Mouse (Mus musculus) hematopoietic stem cell, adult 5-6 weeks (primary cell): ENCODE data around the gene Lsm14b. TPM values are rescaled to one million over a fixed set of nuclear protein-coding genes. Genes with fewer than 3 reads are reported as not detected.

ENCODE experiments used
- ATAC-seq, 2 experiments: fragments of 125-278 bp in 1 of 2; replicated peaks in 1 of 2; 2 replicates each; pipeline ENCODE4 v1.8.0; 2016 to 2017; ENCODE audit warnings: inconsistent platforms in 2 of 2, mild to moderate bottlenecking in 2 of 2, moderate number of reproducible peaks in 2 of 2, low read depth in 1 of 2, moderate TSS enrichment in 1 of 2; ENCODE audit not compliant: low FRiP score in 2 of 2, poor library complexity in 2 of 2, severe bottlenecking in 2 of 2, insufficient read depth in 1 of 2, low TSS enrichment in 1 of 2
- total RNA-seq: library from RNA; stranded (forward); fragments of 172-1452, 232-1000 nt; gene quantifications from 2 replicates; pipeline ENCODE4 v1.2.3, GENCODE M21; 2017

Gene Lsm14b
- total RNA-seq, 1 experiment from 2014 or later, result 47.7 TPM

DNA sequence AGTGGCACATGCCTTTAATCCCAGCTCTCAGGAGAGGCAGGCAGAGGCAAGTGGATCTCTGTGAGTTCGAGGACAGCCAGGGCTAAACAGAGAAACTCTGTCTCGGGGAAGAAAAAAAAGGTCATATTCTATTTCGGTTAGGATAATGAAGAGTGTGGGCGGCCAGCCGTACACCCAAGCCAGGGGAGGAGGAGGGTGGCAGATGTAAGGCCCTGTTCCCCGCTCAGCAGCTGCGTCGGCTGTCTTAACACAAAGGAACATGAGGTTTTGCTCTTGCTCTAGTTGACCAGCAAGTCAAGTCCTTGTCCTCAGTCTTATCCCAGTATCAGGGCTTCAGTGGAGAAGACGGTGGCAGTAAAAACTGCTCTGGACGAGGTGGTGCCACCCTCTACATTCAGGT lies 58.3 kb downstream of the Lsm14b start:
- no peak for ATAC-seq

DNA sequence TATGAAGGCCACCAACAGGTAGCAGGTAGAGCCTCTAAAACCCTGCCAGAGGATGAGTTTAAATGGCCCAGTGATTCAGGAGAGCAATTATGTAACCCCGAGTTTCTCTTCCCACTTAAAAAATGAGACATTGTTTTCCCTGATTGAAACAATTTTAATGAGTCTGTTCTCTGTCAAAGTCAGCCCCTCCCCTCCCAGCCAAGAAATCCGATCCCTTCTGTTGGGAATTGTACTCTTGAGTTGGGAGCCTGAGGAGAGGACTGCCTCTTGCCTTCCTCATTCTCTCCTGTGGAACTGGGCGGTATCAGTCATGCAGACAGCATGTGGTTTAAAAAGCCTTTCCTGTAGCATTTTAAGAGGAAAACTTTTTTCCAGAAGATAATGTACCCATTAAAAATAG lies 59.8 kb downstream of the Lsm14b start:
- no peak for ATAC-seq

Other genes with a start within 250 kb of the Lsm14b start
- 20.1 and 20.9 TPM in 2 replicates for gene Taf4, start 48.3 kb upstream of the Lsm14b start, total RNA-seq
- 301 and 338 TPM in 2 replicates for gene Psma7, start 17.4 kb downstream of the Lsm14b start, total RNA-seq
- gene Ss18l1, start 17.5 kb downstream of the Lsm14b start, total RNA-seq, result 3.6 and 4.4 TPM in 2 replicates
- 17.3 and 22.5 TPM in 2 replicates for gene Mtg2, start 45.6 kb downstream of the Lsm14b start, total RNA-seq
- gene Hrh3, start 79.5 kb downstream of the Lsm14b start, total RNA-seq, result not detected in 2 replicates
- gene Osbpl2, start 94.3 kb downstream of the Lsm14b start, total RNA-seq, result 35.1 and 36.2 TPM in 2 replicates
- gene Adrm1, start 146.5 kb downstream of the Lsm14b start, total RNA-seq, result 35.0 and 45.6 TPM in 2 replicates
- gene Lama5, start 200.9 kb downstream of the Lsm14b start, total RNA-seq, result 0.20 and 1.9 TPM in 2 replicates
- gene Rps21, start 232.4 kb downstream of the Lsm14b start, total RNA-seq, result 2,895 and 4,157 TPM in 2 replicates
- gene Cables2, start 248.5 kb downstream of the Lsm14b start, total RNA-seq, result 9.8 and 16.8 TPM in 2 replicates